Mouse (Mus musculus): ENCODE results near the gene Gm14214. TPM values are rescaled to one million over a fixed set of nuclear protein-coding genes. Genes with fewer than 3 reads are reported as not detected.

Gm14214 gene
- total and polyA plus RNA-seq, 3 experiments, result 0.17 TPM; not detected in 2

DNA sequence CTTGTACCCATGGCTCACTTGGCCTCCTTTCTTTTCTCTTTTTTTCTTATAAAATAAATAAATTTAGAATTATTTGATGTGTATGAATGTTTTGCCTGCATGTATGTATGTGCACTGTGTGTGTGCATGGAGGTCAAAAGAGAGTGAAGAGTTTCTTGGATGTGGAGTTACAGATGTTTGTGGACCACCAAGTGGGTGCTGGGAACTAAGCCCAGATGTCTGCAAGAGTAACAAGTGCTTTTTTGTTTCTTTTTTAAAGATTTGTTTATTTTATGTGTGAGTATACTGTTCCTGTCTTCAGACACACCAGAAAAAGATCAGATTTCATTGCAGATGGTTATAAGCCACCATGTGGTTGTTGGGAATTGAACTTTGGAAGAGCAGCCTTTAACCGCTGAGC lies 33.5 kb upstream of the Gm14214 start:
- Histone ChIP-seq H3K4me1 (ENCODE audit: control insufficient read depth in 1 of 2, insufficient read depth in 2 of 2, low read length in 2 of 2) (peaks cover 14 to 20% of the 10 kb centered on the region in 2 experiments), H3K36me3 (ENCODE audit: control insufficient read depth in 1 of 2, insufficient read depth in 2 of 2, low read length in 2 of 2) (peaks cover 3 to 29% of the 10 kb centered on the region in 2 experiments), H3K9me3 (replicated peaks; ENCODE audit: insufficient read depth, low read length) (no peaks in the 10 kb centered on the region), H3K79me2 (ENCODE audit: control insufficient read depth, insufficient read depth, low read length, poor library complexity) (peaks cover 72% of the 10 kb centered on the region), H3K27ac (ENCODE audit: control insufficient read depth, low read depth, low read length) (no peak overlapping the region), H3K27me3 (ENCODE audit: control insufficient read depth in 1 of 2, insufficient read depth in 2 of 2, low read length in 2 of 2) (no peaks in the 10 kb centered on the region), H3K9ac (ENCODE audit: control insufficient read depth, low read depth, low read length, poor library complexity, severe bottlenecking) (no peak overlapping the region), H3K4me3 (ENCODE audit: control insufficient read depth in 1 of 2, insufficient read depth in 1 of 2, low read depth in 2 of 2, low read length in 2 of 2) (no peak overlapping the region)
- DNase-seq (ENCODE audit: low read depth, low spot score), result no peak
- TF ChIP-seq MAX (IDR thresholded peaks at IDR 0.05; ENCODE audit: low read length), result 0 out of 2 replicates have a peak, but pooled peaks have one; percentile 18
- no peak for TF ChIP-seq GATA1 (IDR thresholded peaks at IDR 0.05; ENCODE audit: low read depth, low read length)

DNA sequence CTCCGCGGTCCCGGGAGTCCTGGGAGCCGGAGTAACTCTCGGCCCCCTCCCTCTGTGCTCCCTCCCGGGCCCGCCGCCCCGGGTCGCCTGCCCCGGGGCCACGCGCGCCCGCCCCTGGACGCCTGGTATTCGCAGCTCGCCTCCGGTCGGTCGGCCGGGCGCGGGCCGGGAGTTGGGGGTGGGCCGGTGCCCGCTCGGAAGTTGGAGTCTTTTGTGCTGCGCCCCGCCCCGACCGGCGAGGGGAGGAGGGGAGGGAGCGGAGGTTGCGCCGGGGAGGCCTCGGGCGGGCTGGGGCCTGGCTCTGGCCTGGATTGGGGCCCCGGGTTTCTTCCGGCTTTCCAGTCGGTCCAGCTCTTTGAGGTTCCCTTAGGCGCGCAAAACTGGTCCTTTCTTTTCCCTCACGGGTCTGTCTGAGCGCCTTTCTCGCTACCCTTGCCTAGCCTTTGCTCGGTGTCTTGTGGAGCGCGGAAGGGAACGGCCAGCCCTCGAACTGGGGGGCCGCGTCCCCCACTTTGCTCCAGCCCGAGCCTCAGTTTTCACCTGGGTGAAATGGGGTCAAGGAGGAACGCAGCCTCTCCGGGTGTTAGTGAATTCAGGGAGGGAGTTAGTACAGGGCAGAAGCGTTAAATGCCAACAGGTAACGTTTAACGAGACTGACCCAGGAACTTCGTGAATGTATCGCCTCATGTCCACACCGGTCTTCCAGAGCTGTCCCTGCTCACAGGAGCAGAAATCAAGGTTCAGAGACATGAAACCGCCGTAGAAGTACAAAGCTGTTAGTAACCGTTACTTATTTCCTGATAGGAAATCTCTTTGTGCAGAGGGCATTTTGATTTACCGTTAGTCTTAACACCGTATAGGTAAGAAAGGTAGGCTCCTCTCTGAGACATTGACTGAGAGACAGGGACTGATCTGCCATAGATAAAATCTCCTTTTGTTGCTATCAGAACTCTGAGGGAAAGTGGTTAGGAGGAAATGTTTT lies 22.1 kb upstream of the Gm14214 start:
- peaks cover 7 to 24% of the 10 kb centered on the region in 2 experiments for H3K4me1 ChIP-seq (ENCODE audit: control insufficient read depth in 1 of 2, insufficient read depth in 2 of 2, low read length in 2 of 2)
- TF ChIP-seq GATA1 (IDR thresholded peaks at IDR 0.05; ENCODE audit: low read depth, low read length) (peak; percentile 62; the same call in 1 of the 2 replicates), UBTF (IDR thresholded peaks at IDR 0.05; ENCODE audit: borderline replicate concordance, insufficient read depth, low read depth, low read length) (0 out of 2 replicates have a peak, but pooled peaks have one; percentile 9), MAZ (IDR thresholded peaks at IDR 0.05; ENCODE audit: low read depth, low read length) (peak; percentile 20; the same call in 1 of the 2 replicates), POLR2AphosphoS2 (IDR thresholded peaks at IDR 0.05; ENCODE audit: low read length) (peak; percentile 27; the same call in 1 of the 2 replicates), RCOR1 (IDR thresholded peaks at IDR 0.05; ENCODE audit: low read depth, low read length) (peak; percentile 80), TAL1 (IDR thresholded peaks at IDR 0.05; ENCODE audit: low read length) (no peak), MYB (IDR thresholded peaks at IDR 0.05; ENCODE audit: low read depth, low read length) (peak; percentile 77), EP300 (IDR thresholded peaks at IDR 0.05; ENCODE audit: low read depth in 1 of 2, low read length in 2 of 2) (peak; percentile 24 to 41; a peak in 1 of 4 replicates), BHLHE40 (IDR thresholded peaks at IDR 0.05; ENCODE audit: borderline replicate concordance, low read depth, low read length) (no peak), HCFC1 (IDR thresholded peaks at IDR 0.05; ENCODE audit: low read depth, low read length) (0 out of 2 replicates have a peak, but pooled peaks have one; percentile 21), CHD1 (IDR thresholded peaks at IDR 0.05; ENCODE audit: low read depth, low read length) (0 out of 2 replicates have a peak, but pooled peaks have one; percentile 71), NRF1 (IDR thresholded peaks at IDR 0.05; ENCODE audit: insufficient read depth, low read depth, low read length, poor library complexity, severe bottlenecking) (peak; percentile 36; the same call in 1 of the 2 replicates), POLR2A (IDR thresholded peaks at IDR 0.05; ENCODE audit: control insufficient read depth in 1 of 2, insufficient read depth in 1 of 2, low read depth in 1 of 2, low read length in 2 of 2, poor library complexity in 1 of 2) (no peak)

More for the DNA sequence above, 22.1 kb upstream of the Gm14214 start:
- Histone ChIP-seq H3K36me3 (ENCODE audit: control insufficient read depth in 1 of 2, insufficient read depth in 2 of 2, low read length in 2 of 2) (peaks cover 2 to 50% of the 10 kb centered on the region in 2 experiments; a peak in 3 of 4 replicates), H3K79me2 (ENCODE audit: control insufficient read depth, insufficient read depth, low read length, poor library complexity) (peaks cover 56% of the 10 kb centered on the region), H3K9me3 (replicated peaks; ENCODE audit: insufficient read depth, low read length) (no peaks in the 10 kb centered on the region), H3K9ac (ENCODE audit: control insufficient read depth, low read depth, low read length, poor library complexity, severe bottlenecking) (peak overlapping the region; percentile 97), H3K27ac (ENCODE audit: control insufficient read depth, low read depth, low read length) (peak overlapping the region; percentile 93), H3K4me3 (ENCODE audit: control insufficient read depth in 1 of 2, insufficient read depth in 1 of 2, low read depth in 2 of 2, low read length in 2 of 2) (peak overlapping the region; percentile 74 to 92), H3K27me3 (ENCODE audit: control insufficient read depth in 1 of 2, insufficient read depth in 2 of 2, low read length in 2 of 2) (no peaks in the 10 kb centered on the region)
- DNase-seq (ENCODE audit: low read depth, low spot score), result peak; percentile 67
